Mouse (Mus musculus): ENCODE measurements around the gene Rbm15. TPM values are rescaled to one million over a fixed set of nuclear protein-coding genes. Genes with fewer than 3 reads are reported as not detected.
"Not testable (repeated sequence)": the region's sequence is repeated elsewhere in the genome, so short reads cannot be mapped to it uniquely, and the experiment has no call there.

Gene Rbm15
- polyA plus RNA-seq, 1 experiment from 2014 or later = 10.3 TPM

- Histone ChIP-seq H3K4me2 (replicated peaks) (no peak overlapping the region), H3K27ac (no peak overlapping the region), H3K36me3 (peaks cover 27% of the 10 kb centered on the region), H3K9ac (no peak overlapping the region), H3K4me1 (peaks cover 23% of the 10 kb centered on the region), H3K9me3 (no peaks in the 10 kb centered on the region), H3K27me3 (replicated peaks) (no peaks in the 10 kb centered on the region), H3K4me3 (no peak overlapping the region)
- no peak for ATAC-seq (ENCODE audit: low FRiP score, low read depth)
These were observed 11.7 kb downstream of the Rbm15 start for GRCm38 (mm10) chr3:107321776-107322175.

GRCm38 (mm10) chr3:107321141-107321540, 12.3 kb downstream of the Rbm15 start:
- no peaks in the 10 kb centered on the region for H3K9me3 ChIP-seq
- 93% methylated on average over 2 of the region's 2 CpGs for WGBS
- H3K9ac ChIP-seq = no peak overlapping the region
- no peaks in the 10 kb centered on the region for H3K27me3 ChIP-seq (replicated peaks)
- peaks cover 23% of the 10 kb centered on the region for H3K4me1 ChIP-seq
- H3K36me3 ChIP-seq = peaks cover 27% of the 10 kb centered on the region
- H3K4me3 ChIP-seq = no peak overlapping the region
- no peak overlapping the region for H3K27ac ChIP-seq
- ATAC-seq (ENCODE audit: low FRiP score, low read depth) = no peak
- H3K4me2 ChIP-seq (replicated peaks) = no peak overlapping the region

DNA sequence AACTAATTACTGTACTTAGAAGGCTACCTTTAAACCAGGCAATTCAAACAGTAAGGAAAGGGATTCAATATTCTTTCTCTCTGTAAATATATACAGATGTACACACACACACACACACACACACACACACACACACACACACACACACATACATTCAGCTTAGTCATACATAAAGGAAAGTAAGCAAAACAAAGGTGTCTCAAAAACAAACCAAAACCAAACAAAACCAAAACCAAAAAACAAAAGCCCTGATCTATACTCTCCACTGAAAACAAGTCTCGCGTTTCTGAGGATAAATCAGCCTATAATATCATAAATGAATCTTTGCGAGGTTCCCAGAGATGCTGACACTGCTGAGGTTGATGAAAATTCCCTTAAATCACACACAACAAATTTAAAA, 16.1 kb downstream of the Rbm15 start:
- no peak overlapping the region for H3K4me3 ChIP-seq

DNA sequence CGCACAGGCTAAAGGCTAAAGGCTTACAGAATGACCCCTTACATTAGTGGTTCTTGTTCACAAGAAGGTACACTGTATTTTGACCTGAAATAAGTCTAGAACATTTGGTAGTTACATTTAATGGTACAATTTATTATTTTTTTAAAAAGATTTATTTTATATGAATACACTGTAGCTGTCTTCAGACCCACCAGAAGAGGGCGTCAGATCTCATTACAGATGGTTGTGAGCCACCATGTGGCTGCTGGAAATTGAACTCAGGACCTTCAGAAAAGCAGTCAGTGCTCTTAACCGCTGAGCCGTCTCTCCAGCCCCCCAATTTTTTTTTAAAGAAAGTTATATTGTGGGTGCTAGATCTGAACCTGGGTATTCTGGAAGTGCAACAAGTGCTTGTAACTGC, 36.6 kb downstream of the Rbm15 start:
- not testable (repeated sequence) for H3K27me3 ChIP-seq (replicated peaks); H3K4me3 ChIP-seq; H3K9ac ChIP-seq; H3K4me1 ChIP-seq; H3K36me3 ChIP-seq; H3K9me3 ChIP-seq; H3K4me2 ChIP-seq (replicated peaks); ATAC-seq (ENCODE audit: low FRiP score, low read depth); H3K27ac ChIP-seq
- WGBS = 66% methylated on average over 4 of the region's 4 CpGs

More for the DNA sequence above, 16.1 kb downstream of the Rbm15 start:
- H3K4me1 ChIP-seq = no peaks in the 10 kb centered on the region
- H3K9ac ChIP-seq = no peak overlapping the region
- H3K9me3 ChIP-seq = no peaks in the 10 kb centered on the region
- ATAC-seq (ENCODE audit: low FRiP score, low read depth) = no peak
- H3K36me3 ChIP-seq = peaks cover 6% of the 10 kb centered on the region; the same call in 1 of the 2 replicates
- no peak overlapping the region for H3K27ac ChIP-seq
- 90% methylated on average over 3 of the region's 3 CpGs for WGBS
- no peaks in the 10 kb centered on the region for H3K27me3 ChIP-seq (replicated peaks)
- no peak overlapping the region for H3K4me2 ChIP-seq (replicated peaks)

DNA sequence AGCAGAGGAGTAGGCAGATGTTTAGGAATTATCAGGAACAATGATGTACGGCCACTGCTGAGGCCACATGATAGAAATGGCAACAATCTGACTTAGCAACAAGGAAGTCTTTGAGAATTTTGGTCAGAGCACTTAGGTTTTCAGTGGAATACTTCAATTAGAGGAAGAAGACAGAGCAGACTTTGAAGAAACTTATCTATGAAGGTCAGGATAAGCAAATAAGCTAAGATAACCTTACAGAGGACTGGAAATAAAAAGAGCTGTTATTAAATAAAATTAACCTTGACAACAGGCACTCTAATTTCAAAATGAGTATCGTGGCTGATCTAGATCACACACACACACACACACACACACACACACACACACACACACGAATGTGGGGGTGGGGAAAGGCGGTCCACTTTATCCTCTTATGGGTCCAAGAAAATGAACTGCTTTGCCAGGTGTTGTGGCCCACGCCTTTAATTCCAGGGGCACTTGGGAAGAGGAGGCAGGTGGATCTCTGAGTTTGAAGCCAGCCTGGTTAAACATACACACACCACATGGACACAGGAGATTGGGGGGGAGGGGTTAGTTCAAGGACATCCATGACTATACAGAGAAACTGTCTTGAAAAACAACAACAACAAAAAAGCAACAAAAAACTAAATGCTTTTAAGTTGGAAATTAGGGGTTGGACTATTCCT, 37.7 kb downstream of the Rbm15 start:
- WGBS = 90% methylated on average over 5 of the region's 5 CpGs
- ATAC-seq (ENCODE audit: low FRiP score, low read depth) = no peak
- Histone ChIP-seq H3K27me3 (replicated peaks) (no peaks in the 10 kb centered on the region), H3K36me3 (no peaks in the 10 kb centered on the region), H3K4me1 (no peaks in the 10 kb centered on the region), H3K27ac (no peak overlapping the region), H3K4me2 (replicated peaks) (no peak overlapping the region), H3K4me3 (no peak overlapping the region), H3K9ac (no peak overlapping the region), H3K9me3 (no peaks in the 10 kb centered on the region)

- no peak within 1 kb of the TSS for H3K4me2 ChIP-seq (replicated peaks)
- H3K27ac ChIP-seq = no peak within 1 kb of the TSS
- H3K9me3 ChIP-seq = no peaks in the 10 kb centered on the region
- no peak within 1 kb of the TSS for H3K9ac ChIP-seq
- H3K27me3 ChIP-seq (replicated peaks) = no peaks in the 10 kb centered on the region
- WGBS = 34% methylated on average over 9 of the region's 9 CpGs
- H3K4me1 ChIP-seq = no peaks in the 10 kb centered on the region
- no peak within 1 kb of the TSS for H3K4me3 ChIP-seq
- ATAC-seq (ENCODE audit: low FRiP score, low read depth) = no peak
- H3K36me3 ChIP-seq = no peaks in the 10 kb centered on the region
These were observed 42.6 kb downstream of the Rbm15 start, which contains the start of gene Slc16a4 for GRCm38 (mm10) chr3:107290764-107291381. Slc16a4 (plus strand) TSS chr3:107291230.

DNA sequence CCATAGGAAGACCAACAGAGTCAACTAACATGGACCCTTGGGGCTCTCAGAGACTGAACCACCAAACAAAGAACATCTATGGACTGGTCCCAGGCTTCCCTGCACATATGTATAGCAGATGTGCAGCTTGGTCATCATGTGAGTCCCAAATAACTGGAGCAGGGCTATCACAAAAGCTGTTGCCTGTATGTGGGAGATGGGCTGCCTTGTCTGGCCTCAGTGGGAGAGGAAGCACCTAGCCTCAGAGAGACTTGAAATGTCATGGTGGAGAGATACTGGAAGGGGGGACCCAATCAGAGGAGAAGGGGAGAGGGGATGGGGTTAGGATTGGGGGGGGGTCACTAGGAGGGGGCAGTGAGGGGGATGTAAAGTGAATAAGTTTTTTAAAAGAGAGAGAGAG, 46.1 kb downstream of the Rbm15 start:
- no peak overlapping the region for H3K9ac ChIP-seq
- H3K4me3 ChIP-seq = no peak overlapping the region
- no peak for ATAC-seq (ENCODE audit: low FRiP score, low read depth)
- no peaks in the 10 kb centered on the region for H3K27me3 ChIP-seq (replicated peaks)
- H3K36me3 ChIP-seq = peaks cover 18% of the 10 kb centered on the region
- no peaks in the 10 kb centered on the region for H3K4me1 ChIP-seq
- no peak overlapping the region for H3K4me2 ChIP-seq (replicated peaks)
- H3K9me3 ChIP-seq = no peaks in the 10 kb centered on the region
- no peak overlapping the region for H3K27ac ChIP-seq

GRCm38 (mm10) chr3:107286123-107286522, 47.4 kb downstream of the Rbm15 start:
- H3K4me1 ChIP-seq = no peaks in the 10 kb centered on the region

GRCm38 (mm10) chr3:107278479-107279269, 54.8 kb downstream of the Rbm15 start, which contains the start of gene Lamtor5:
Lamtor5 (plus strand) TSS chr3:107278858.
- H3K4me3 ChIP-seq = peak within 1 kb of the TSS; percentile 68
- H3K4me2 ChIP-seq (replicated peaks) = peak within 1 kb of the TSS; percentile 75
- H3K27me3 ChIP-seq (replicated peaks) = no peaks in the 10 kb centered on the region
- ATAC-seq (ENCODE audit: low FRiP score, low read depth) = peak; percentile 86
- peaks cover 8% of the 10 kb centered on the region for H3K4me1 ChIP-seq
- 3% methylated on average over 43 of the region's 43 CpGs for WGBS
- no peaks in the 10 kb centered on the region for H3K9me3 ChIP-seq
- peak within 1 kb of the TSS; percentile 61 for H3K9ac ChIP-seq
- H3K27ac ChIP-seq = no peak within 1 kb of the TSS
- H3K36me3 ChIP-seq = peaks cover 14% of the 10 kb centered on the region

More at GRCm38 (mm10) chr3:107286123-107286522, 47.4 kb downstream of the Rbm15 start:
- no peak overlapping the region for H3K27ac ChIP-seq
- no peak overlapping the region for H3K4me3 ChIP-seq
- H3K36me3 ChIP-seq = peaks cover 23% of the 10 kb centered on the region
- no peaks in the 10 kb centered on the region for H3K9me3 ChIP-seq
- H3K9ac ChIP-seq = no peak overlapping the region
- WGBS = 78% methylated on average over 2 of the region's 2 CpGs
- H3K27me3 ChIP-seq (replicated peaks) = no peaks in the 10 kb centered on the region
- ATAC-seq (ENCODE audit: low FRiP score, low read depth) = no peak
- no peak overlapping the region for H3K4me2 ChIP-seq (replicated peaks)

- Histone ChIP-seq H3K27ac (no peak overlapping the region), H3K4me1 (peaks cover 8% of the 10 kb centered on the region), H3K27me3 (replicated peaks) (no peaks in the 10 kb centered on the region), H3K9ac (no peak overlapping the region), H3K4me2 (replicated peaks) (no peak overlapping the region), H3K9me3 (no peaks in the 10 kb centered on the region), H3K36me3 (no peaks in the 10 kb centered on the region; the same call in 1 of the 2 replicates), H3K4me3 (no peak overlapping the region)
- ATAC-seq (ENCODE audit: low FRiP score, low read depth) = no peak
- WGBS = 85% methylated on average over 3 of the region's 3 CpGs
These were observed 56.8 kb downstream of the Rbm15 start for GRCm38 (mm10) chr3:107276626-107277025.

DNA sequence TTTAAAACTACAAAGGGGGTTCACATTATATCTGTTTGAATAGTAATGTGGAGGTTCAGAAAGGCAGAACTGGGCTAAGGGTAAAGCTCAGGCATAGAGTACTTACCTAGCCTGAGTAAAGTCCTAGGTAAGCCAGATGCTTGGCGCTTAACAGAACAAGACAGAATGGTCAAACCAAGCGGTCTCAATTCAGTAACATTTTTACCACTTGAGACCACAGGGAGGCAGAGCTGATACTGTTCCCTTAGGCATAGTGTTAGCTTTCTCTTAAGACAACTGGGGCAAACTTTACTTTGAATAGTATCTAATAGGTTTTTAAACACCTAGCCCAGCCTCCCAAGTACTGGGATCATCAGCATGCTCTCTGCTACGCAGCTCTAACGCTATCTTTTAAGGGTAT, 57.5 kb downstream of the Rbm15 start:
- Histone ChIP-seq H3K27ac (no peak overlapping the region), H3K9me3 (no peaks in the 10 kb centered on the region), H3K36me3 (no peaks in the 10 kb centered on the region), H3K4me1 (peaks cover 8% of the 10 kb centered on the region), H3K4me2 (replicated peaks) (no peak overlapping the region), H3K9ac (no peak overlapping the region), H3K27me3 (replicated peaks) (no peaks in the 10 kb centered on the region), H3K4me3 (no peak overlapping the region)
- ATAC-seq (ENCODE audit: low FRiP score, low read depth) = no peak
- WGBS = 65% methylated on average over 4 of the region's 4 CpGs
